Mouse (Mus musculus): Measurements from ENCODE around the gene Grm1.

Grm1 gene

GRCm38 (mm10) chr10:10971311-10971710 is 110.8 kb downstream of the Grm1 start:
- DNase-seq (ENCODE audit: inconsistent ontology term) = peak; percentile 15

DNA sequence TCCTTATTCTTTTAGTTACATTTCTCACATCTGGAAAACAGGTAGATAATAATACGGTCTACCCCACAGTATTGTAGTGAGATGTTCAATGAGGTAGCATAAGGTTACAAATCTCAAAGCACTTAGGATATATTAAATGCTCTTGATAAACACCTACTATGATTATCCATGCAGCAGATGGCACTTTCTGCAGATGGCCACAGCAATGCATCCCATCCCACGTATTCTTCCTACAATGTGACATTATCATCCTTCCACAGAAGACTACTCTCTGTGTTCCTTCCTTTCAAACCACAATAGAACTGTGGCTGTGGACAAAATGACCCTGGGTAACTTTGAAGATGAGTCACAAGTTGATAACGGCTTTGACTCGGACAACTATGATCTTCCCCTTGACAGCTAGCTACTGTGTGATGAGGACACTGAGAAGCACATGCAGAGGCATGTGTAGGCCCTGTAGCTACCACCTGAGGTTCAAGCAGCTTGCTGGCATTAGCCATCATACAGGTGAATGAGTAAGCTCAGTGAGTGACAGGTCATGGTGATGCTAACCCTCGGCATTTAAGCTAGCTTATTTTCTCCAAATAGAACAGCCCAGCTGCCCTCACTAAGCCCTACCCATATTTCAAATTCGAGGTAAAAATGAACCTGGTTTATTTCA is 117.5 kb downstream of the Grm1 start:
- no peak for DNase-seq (ENCODE audit: inconsistent ontology term)

DNA sequence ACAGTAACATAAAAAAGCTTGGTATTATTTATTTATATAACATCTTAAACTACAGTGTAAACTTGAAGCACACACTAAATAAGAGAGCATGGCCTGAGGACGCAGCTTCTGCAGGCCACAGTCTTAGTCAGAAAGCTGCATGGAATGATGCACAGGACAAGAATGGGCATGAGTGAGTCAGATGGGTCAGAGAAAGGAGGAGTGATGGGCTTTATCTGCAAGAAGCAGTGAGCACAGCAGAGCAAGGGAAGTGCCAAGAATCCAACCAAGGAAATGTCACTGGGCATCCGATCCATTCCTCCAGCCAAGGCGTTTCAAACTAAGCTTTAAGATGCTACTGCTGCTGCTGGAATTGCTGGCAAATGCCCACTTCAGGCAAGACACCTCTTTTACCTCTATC is 131.6 kb downstream of the Grm1 start:
- DNase-seq (ENCODE audit: inconsistent ontology term) = peak; percentile 48

DNA sequence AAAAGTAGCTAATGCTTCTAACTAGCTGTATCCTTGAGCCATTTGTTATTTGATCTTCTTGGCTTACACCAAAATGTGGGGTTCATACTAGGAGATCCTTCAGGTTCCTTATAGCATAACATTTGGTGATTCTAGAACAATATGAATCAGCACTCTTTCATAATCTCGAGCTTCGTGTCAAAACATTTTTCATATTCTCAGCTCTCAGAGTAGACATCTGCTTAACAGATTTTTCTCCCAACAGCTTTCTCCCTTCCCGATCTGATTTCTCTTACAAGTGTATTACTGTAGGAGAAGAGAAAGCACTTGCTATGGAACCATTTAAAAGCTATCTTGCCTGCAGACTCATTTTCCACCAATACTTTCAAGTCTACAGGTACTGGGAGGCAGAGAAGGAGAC is 133.0 kb downstream of the Grm1 start:
- DNase-seq (ENCODE audit: inconsistent ontology term) = no peak

DNA sequence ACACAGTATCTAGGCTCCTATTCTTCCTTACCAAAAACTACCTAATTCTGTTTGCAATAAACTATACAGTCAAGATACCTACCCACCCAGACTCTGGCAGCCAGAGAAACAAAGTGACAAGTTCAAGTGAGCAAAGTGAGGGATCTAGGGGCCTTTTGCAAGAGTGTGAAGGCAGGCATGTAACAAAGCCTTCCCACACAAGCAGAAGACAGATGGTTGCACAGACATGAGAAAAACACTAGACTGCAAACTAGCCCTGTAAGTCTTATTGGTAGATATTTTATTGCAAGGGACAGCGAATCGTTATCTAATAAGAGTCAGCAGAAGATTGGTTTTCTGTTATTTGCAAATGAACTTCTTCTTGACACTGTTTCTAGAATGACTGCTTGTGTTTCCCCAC is 134.6 kb downstream of the Grm1 start:
- DNase-seq (ENCODE audit: inconsistent ontology term) = no peak

DNA sequence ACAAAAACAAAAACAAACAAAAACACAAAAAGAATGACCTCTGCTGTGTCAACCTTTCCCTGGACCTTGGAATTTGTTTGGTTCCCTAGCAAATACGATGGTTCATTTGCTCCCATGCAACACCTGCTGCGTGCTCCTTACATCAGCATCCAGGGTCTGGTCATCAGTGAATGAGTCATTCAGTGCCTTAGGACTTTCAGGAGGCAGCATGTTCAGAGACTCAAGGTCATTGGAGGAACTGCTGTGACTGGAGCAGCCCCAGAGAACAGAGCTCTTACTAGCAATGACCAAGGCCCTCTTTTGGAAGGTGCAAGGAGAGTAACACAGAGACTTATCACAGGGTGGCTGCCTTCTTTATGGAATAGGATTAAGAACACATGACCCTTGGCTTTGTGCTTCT is 138.2 kb downstream of the Grm1 start:
- no peak for DNase-seq (ENCODE audit: inconsistent ontology term)

DNA sequence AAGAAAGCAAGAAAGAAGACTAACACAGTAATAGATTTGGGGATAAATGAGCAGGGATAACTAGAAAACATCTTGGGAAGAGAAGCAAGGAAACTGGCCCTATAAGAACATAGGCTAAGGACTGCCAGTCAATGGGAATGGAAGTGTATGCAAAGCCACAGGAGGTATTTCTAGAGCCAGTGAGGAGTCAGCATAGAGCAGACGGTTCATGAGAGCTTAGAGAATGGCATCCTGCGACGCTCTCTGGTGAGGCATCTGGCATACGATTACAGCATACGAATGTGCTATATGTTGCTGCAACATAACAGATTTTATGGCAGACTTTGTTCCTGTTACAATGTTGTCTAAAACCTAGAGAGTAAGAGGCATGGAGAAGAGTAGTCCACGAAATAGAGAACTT is 139.9 kb downstream of the Grm1 start:
- no peak for DNase-seq (ENCODE audit: inconsistent ontology term)

DNA sequence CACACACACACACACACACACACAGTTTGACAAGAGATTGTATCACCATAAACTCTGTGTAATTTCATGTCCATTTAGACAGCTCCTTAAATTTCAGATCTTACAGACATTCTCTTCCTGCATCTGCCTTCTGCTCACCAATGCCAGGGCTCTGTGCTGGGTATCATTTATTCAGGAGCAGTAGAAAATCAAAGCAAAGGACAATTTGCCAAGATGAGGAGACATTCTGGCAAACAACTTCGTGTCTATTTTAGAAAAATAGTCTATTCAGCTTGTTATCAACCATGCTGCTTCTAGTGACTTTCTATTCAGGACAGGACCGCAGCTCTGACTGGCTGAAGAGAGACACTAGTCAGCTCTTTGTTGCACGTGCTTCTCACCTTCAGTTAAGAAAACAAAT is 146.3 kb downstream of the Grm1 start:
- DNase-seq (ENCODE audit: inconsistent ontology term) = no peak

DNA sequence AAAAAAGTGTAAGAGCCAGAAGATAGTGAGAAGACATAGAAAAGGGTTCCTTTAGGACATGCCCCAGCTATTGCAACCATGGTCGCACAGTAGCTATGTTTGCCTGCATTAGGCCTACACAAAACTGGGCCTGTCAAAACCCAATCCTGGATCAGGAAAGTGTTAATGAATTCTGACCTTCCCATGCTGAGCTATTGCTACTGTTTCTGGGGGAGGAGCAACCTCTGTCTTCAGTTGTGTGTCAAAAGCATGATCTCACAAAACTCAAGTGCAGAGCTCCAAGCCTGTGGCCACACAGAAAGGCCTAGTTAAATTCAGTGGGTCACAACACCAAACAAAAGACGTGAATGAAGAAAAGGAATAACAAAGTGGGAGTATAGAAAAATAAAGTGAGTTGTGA is 152.5 kb downstream of the Grm1 start:
- no peak for DNase-seq (ENCODE audit: inconsistent ontology term)

DNA sequence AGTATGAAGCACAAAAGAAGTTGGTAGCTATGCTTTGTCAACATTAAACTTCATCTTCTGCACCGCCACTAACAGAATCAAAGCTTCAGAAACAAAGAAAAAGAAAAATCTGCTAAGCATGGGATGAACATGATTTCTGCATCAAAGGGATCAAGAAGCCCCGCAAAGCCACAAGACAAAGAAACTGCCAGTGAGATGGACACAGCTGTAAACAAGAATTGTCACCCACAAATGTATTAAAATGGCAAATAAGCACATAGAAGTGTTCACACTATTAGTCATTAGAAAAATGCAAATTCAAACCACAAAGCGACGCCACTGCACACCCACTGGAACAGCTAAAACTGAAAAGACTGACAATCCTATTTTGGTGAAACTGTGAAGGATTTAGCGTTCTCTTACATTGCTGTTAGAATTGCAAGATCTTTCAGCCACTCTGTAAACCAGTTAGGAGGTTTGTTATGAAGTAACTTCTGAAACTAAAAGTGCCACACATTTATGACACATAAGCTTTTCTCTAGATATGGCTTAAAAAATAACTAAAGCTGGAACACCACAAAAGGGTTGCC is 153.3 kb downstream of the Grm1 start:
- DNase-seq (ENCODE audit: inconsistent ontology term) = no peak

DNA sequence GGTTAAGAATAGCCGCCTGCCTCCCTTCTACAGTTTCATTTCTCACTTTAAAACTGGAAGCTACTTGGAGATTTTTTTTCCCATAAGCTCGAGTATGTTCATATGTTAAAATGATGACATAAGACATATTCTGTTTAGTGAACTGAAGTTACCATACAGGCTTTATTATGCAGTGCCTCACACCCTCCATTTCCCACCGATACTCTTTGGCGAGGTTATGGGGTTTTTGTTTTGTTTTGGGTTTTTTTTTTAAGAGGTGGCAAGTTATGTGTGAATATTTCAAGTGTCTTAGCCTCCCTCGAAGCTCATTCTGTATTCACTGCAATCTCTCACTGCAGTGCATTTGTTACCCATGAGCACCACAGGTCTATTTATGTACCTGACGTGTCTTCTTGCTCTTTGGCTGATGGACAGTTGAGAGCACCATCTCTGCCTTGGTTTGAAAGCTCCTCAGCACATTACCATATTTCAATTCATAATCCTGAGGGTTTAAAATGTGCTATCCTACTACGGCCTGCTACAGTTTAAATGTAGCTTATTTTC is 164.2 kb downstream of the Grm1 start:
- DNase-seq (ENCODE audit: inconsistent ontology term) = no peak

DNA sequence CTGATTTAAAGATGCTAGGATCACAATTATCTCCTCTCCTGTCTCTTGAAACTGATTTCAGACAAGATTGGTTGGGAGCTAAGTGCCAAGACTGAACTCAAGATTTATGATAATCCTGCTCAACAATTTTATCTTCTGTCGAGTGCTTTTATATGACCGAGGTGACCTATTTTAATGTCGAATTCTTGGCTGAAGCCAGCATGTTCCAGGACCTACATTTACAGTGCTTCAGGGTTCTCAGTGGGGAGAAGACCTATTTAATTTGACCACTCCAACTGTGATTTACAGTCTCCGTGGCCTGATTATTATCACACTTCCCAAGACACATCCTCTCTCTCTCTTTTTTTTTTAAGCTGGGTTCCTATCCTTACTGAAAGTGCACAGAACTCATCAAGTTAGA is 168.5 kb downstream of the Grm1 start:
- no peak for DNase-seq (ENCODE audit: inconsistent ontology term)

- no peak for DNase-seq (ENCODE audit: inconsistent ontology term)
These were observed 191.9 kb downstream of the Grm1 start for GRCm38 (mm10) chr10:10890221-10890620.

DNA sequence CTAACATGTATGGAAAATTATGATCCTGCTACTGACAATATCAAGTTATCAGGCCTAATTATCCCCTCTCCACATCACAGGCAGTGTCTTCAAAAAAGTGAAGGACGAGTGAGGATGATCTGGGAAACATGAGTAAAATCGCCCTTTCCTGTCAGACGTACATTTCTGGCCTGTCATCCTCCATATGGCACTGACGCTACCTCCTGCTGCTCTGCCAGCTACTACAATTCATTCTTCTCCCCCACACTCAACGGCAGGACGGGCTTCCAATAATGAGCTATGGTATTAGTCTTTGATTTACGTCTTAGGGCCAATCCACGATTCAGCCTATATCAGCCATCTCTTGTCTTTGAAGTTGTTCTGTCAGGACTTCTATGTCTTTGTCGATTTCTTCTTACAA is 193.6 kb downstream of the Grm1 start:
- DNase-seq (ENCODE audit: inconsistent ontology term) = no peak

DNA sequence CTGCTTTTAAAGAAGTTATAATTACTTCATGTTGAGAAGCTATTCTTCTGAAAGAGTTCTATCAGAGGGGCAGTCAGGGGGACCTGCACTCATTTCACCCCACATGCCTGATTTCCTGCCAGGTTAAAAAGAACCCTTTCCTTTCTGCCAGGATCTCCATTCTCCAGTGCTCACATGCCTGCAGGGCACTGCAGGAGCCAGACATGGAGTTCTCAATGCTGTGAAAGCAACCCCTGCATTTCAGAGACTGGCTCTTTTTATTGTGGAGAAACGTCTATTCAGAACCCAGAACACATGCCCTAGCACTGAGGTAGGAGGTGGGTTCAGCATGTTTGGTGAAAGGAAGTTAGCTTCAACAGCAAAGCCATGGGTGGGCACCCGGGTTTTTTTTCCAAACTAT is 197.2 kb downstream of the Grm1 start:
- DNase-seq (ENCODE audit: inconsistent ontology term) = peak; percentile 25

- no peak for DNase-seq (ENCODE audit: inconsistent ontology term)
These were observed 210.0 kb downstream of the Grm1 start for GRCm38 (mm10) chr10:10872142-10872541.

- DNase-seq (ENCODE audit: inconsistent ontology term) = no peak
These were observed 211.9 kb downstream of the Grm1 start for GRCm38 (mm10) chr10:10870271-10870670.

DNA sequence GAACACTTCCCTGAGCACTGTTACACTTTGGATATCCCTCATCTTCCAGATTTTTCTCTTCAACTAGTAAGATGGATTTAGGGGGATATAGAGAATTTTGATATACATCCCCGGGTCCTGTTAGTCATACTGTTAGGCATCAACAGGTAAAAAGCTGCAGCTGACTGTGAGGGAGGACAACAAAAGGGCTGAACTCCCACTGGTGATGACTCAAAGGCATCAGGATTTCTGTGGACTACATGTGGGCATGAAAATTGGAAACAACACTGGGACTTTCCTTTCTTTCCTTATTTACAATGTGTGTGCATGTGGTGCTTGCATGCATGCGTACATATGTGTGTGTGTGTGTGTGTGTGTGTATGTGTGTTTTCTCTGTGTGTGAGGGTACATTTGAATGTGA is 215.9 kb downstream of the Grm1 start:
- no peak for DNase-seq (ENCODE audit: inconsistent ontology term)

DNA sequence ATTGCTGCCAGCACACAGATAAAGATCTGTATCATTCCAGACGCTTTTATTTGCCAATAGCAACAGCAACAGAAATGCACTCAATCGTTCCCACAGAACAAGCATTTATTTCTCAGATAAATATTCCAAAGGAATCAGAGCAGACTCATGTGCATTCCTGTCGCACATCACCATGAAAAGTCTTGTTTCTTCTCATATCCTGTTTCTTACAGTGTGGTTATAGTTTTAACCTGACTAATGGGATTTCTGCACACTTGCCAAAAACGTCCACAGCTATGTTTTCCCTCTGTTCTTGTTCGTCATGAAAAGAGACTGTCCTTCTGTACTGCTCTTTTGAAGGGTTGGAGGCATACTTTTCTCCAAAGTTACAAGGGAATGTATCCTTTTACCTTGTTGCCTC is 217.4 kb downstream of the Grm1 start:
- peak; percentile 40 for DNase-seq (ENCODE audit: inconsistent ontology term)

- no peak for DNase-seq (ENCODE audit: inconsistent ontology term)
These were observed 234.5 kb downstream of the Grm1 start for GRCm38 (mm10) chr10:10847376-10848286.

DNA sequence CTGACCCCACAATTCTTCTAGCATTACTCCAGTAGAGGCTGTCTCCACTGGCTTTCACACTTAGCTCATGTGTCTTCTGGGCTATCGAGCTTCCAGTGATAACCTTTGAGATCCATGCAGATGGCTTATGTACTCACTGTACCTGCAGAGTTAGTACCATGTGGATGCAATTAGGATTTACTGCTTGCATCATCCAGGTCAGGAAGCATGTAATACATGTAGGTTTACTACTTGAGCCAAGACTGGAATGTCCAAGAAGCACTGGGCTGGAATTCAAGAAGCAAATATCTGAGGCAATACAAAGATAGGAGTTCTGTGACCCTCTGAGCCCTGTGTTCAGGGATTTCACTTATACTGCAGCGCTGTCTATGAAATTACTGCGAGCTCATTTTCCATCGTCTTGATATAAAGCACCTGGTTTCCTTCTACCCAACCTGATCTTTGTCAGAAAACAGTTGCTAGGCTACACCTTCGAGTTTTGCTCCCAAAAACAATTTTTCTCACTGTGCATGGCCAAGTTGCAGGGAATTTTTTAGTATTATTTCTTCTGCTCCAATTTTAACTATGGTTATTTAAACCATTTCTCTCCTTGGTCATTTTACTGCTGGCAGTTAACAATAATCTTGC is 237.0 kb downstream of the Grm1 start:
- no peak for DNase-seq (ENCODE audit: inconsistent ontology term)

DNA sequence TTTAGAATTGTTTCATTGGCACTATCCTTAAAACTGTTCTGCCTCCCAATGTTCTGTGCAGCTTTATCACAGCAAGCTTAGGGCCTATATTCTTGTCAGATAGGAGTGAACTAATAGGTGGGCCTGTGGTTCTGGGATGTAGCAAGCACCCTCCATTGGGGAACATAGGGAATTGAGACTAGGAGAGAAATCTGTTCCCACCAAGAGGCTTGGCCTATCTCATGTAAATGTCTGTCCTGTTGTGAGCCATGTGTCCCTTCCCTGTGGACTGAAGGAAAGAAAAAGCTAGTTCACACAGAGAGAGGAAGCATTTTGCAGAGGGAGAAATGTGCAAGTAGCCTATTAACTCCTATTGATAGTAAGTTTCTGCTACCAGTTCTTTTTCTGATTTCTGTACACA is 246.8 kb downstream of the Grm1 start:
- no peak for DNase-seq (ENCODE audit: inconsistent ontology term)

All from Muller cell, postnatal 12 days (primary cell).